Mouse (Mus musculus): Measurements from ENCODE around the gene Tmem267.
"Not testable (repeated sequence)": the region's sequence is repeated elsewhere in the genome, so short reads cannot be mapped to it uniquely, and the experiment has no call there.

The Tmem267 gene

GRCm38 (mm10) chr13:119487880-119488580, at the start of gene Tmem267, which contains the start of gene 3110070M22Rik:
TSS of gene Tmem267 (plus strand) at chr13:119488039.
TSS of gene 3110070M22Rik (minus strand) at chr13:119488383.
- peak; percentile 80 for DNase-seq

DNA sequence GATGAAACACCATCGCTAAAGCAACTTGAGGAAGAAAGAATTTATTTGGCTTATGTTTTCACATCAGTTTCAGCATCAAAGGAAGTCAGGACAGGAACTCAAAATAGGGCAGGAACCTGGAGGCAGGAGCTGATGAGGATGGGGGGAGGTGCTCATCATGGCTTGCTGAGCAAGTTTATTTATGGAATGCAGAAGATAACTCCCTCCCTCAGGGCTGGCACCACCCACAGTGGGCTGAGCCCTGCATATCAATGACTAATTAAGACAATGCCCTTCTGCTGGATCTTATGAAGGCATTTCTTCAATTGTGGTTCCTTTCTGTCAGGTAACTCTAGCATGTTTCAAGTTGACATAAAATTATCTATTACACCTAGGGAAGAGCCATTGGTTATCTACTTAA, 45.6 kb upstream of the Tmem267 start:
- DNase-seq: no peak

- DNase-seq: no peak
These were observed 34.3 kb upstream of the Tmem267 start for GRCm38 (mm10) chr13:119453563-119453962.

- no peak for DNase-seq
These were observed 32.8 kb upstream of the Tmem267 start for GRCm38 (mm10) chr13:119455082-119455481.

DNA sequence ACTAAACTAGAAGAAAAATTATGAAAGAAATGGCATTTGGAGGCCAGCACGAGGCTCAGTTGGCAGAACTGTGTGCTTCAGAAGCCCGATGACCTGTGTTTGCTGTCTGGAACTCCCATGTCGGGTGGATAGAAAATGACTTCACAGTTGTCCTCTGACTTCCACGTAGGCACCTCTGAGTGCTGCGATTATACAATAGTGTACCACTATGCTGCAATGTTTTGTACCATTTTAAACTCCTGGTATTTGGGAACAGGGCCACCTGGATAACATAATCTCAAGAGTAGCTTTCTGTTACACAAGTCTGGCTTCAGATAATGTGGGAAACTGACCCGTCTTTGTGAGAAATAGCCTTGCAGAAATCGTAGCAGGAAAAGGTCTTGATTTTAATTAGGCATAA, 31.5 kb upstream of the Tmem267 start:
- DNase-seq: no peak

DNA sequence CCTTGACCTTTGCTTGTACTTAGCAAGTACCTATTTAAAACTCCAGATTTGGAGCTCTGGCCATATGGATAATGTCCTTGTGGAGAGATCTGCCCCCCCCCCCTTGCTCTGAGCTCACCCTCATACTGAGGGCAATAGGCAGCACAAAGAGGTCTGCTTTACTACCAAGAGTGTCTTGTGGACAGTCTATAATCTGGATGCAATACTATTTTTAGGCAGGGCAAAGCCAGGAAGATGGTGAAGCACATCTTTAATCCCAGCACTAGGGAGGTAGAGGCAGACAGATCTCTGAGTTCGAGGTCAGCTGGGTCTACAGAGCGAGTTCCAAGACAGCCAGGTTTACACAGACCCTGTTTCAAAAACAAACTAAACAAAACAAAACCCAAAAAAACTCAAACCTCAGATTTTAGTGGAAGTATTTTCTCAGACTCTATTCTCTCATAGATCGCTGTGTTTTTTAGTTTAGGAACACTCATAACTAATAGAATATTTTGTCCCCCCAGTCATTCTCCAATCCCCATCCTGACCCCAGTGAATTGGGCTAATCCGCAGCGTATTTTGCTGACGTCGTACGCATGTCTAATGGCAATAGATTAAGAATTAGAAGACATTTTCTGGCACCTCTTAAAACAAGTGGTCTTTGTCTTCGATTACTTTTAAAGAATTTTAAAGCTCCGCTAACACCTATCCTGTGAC, 25.8 kb upstream of the Tmem267 start:
- DNase-seq: no peak

DNA sequence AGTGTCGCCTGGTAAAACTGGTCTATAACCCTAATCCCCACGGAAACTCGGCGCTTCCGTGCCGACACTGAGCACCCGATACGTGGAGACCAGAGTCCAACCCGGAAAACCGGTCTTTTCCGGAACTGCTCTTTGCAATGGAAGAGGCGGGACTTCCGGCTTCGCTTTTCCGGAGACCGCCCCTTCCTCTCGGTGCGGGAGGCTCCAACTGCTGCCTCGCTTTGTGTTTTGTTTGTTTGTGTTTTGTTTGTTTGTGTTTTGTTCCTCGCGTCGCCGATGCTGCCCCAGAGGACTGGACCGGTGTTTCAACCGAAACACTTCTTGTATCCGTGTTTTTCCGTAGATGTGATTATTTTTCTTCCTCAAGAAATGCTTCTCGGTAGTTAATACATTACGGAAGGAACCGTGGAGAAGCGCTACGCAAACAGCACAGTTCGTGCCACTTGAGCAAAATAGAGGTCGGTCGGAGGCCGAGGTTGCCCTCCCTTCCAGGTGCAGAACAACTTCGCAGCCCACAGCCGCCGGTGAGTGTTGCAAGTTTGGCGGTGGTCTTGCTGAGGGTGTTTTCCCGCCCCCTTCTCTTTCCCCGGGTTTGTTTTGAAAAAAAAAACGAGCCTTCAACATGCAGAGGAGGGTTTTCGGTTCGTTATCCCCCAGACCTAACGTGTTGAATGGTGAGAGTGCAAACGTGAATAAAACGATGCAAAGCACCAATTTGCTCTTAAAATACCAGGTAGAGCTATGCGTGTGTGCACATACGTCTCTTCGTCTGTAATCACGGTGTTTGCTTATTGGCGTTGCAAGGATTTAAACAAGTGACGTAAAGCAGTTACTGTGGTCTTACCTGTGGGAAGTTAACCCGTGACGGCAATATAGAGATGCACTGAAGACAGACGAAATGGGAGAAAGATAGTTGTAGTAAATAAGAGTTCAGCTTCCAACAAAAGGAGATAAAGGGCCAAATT, 25.0 kb upstream of the Tmem267 start, which contains the start of gene 4833420G17Rik:
Gene 4833420G17Rik (plus strand): TSS at position 173 of the 965 bp plus-strand sequence.
- DNase-seq: peak; percentile 92

- no peak for DNase-seq
These were observed 11.2 kb upstream of the Tmem267 start for GRCm38 (mm10) chr13:119476631-119477030.

GRCm38 (mm10) chr13:119477789-119478188, 10.1 kb upstream of the Tmem267 start:
- no peak for DNase-seq

DNA sequence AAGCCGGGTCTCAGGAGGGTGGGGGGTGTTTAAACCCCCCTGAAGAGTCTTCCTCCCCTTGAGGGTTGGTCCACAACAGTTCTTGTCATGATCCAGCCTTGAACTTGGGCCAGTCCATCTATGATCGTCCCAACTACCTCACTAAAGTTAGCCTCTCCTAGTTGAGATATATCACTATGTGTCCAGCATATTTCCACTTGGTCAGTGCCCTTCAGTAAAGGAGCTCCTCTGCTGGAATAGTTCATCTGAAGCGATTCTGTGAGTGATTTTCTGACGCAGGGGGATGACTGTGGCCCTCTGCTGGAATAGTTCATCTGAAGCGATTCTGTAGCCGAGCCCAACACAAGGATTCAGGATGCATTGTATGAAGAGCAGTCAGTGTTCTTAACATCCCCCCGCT, 485 bp upstream of the Tmem267 start:
- no peak for DNase-seq

DNA sequence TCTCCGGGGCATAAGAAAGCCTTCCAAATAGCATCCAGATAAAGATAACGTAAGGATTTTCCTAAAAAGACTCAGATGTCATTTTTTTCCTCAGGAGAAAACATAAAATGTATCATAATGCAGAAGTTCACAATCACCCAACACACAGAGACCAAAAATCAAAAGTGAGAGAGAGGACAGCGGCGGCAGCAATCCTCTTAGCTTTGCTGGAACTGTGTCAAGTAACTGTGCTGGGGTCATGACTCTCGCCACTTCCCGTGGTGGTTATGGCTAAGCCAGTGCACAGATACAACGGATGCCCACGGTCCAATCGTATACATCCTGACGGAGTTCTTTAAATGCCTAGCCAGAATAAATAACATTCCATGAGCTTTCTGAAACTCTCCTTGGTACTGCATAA, 4.2 kb downstream of the Tmem267 start:
- not testable (repeated sequence) for DNase-seq

- DNase-seq: not testable (repeated sequence)
These were observed 7.1 kb downstream of the Tmem267 start for GRCm38 (mm10) chr13:119494938-119495337.

DNA sequence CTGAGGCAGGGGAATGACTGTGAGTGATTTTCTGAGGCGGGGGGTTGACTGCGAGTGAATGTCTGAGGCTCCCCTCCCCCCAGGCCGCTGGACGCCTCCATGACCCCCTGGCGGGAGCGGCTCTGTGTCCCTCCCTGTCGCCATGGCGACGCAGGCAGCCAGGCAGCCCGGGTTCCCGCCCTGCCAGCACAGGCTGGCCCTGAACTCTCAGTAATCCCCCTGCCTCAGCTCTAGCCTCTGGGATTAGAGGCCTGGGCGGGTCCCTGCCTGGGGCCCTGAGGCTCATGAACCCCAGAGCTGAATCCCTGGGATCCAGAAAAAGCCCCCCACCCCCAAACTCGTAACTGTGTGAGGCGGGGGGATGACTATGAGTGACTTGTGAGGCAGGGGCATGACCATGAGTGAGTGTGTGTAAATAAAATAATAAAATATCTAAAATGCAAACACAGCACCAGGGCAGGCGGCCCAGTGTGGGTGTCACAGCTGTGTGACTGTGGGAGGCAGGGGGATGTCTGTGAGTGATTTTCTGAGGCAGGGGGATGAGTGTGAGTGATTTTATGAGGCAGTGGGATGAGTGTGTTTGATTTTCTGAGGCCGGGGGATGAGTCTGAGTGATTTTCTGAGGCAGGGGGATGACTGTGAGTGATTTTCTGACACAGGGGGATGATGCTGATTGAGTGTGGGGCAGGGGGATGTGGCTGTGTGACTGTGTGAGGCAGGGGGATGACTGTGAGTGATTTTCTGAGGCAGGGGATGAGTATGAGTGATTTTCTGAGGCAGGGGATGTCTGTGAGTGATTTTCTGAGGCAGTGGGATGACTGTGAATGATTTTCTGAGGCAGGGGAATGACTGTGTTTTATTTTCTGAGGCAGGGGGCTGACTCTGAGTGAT, 108.7 kb downstream of the Tmem267 start:
- DNase-seq: not testable (repeated sequence)

GRCm38 (mm10) chr13:119598466-119598865, 110.6 kb downstream of the Tmem267 start:
- DNase-seq: not testable (repeated sequence)

DNA sequence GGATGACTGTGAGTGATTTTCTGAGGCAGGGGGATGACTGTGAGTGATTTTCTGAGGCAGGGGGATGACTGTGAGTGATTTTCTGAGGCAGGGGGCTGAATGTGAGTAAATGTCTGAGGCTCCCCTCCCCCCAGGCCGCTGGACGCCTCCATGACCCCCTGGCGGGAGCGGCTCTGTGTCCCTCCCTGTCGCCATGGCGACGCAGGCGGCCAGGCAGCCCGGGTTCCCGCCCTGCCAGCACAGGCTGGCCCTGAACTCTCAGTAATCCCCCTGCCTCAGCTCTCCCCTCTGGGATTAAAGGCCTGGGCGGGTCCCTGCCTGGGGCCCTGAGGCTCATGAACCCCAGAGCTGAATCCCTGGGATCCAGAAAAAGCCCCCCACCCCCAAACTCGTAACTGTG, 111.2 kb downstream of the Tmem267 start:
- not testable (repeated sequence) for DNase-seq

DNA sequence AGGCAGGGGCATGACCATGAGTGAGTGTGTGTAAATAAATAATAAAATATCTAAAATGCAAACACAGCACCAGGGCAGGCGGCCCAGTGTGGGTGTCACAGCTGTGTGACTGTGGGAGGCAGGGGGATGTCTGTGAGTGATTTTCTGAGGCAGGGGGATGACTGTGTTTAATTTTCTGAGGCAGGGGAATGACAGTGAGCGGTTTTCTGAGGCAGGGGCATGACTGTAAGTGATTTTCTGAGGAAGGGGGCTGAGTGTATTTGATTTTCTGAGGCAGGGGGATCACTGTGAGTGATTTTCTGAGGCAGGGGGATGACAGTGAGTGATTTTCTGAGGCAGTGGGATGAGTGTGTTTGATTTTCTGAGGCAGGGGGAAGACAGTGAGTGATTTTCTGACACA, 111.7 kb downstream of the Tmem267 start:
- DNase-seq: not testable (repeated sequence)

GRCm38 (mm10) chr13:119600166-119600565, 112.3 kb downstream of the Tmem267 start:
- DNase-seq: not testable (repeated sequence)

DNA sequence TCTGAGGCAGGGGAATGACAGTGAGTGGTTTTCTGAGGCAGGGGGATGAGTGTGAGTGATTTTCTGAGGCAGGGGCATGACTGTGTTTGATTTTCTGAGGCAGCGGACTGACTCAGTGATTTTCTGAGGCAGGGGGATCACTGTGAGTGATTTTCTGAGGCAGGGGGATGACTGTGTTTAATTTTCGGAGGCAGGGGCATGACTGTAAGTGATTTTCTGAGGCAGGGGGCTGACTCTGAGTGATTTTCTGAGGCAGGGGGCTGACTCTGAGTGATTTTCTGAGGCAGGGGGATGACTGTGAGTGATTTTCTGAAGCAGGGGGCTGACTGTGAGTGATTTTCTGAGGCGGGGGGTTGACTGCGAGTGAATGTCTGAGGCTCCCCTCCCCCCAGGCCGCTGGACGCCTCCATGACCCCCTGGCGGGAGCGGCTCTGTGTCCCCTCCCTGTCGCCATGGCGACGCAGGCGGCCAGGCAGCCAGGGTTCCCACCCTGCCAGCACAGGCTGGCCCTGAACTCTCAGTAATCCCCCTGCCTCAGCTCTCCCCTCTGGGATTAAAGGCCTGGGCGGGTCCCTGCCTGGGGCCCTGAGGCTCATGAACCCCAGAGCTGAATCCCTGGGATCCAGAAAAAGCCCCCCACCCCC, 115.0 kb downstream of the Tmem267 start:
- DNase-seq: not testable (repeated sequence)

GRCm38 (mm10) chr13:119603890-119604289, 116.1 kb downstream of the Tmem267 start:
- DNase-seq: not testable (repeated sequence)

GRCm38 (mm10) chr13:119604322-119604721, 116.5 kb downstream of the Tmem267 start:
- not testable (repeated sequence) for DNase-seq

GRCm38 (mm10) chr13:119618841-119619240, 131.0 kb downstream of the Tmem267 start:
- DNase-seq: peak; percentile 83
